Mouse (Mus musculus) ES-E14 (cell line): ENCODE data around the gene Klhl26.

Experiments
- ZC3H11A ChIP-seq: IDR thresholded peaks from 2 replicates; pipeline ENCODE4 v1.6.1; 2012; ENCODE audit warnings: low read depth, mild to moderate bottlenecking, inconsistent platforms, low read length, borderline replicate concordance
- ZNF384 ChIP-seq: IDR thresholded peaks from 2 replicates; pipeline ENCODE4 v1.6.1; 2012; ENCODE audit warnings: low read depth, low read length, inconsistent platforms

- no peak for TF ChIP-seq ZNF384
- no peak for TF ChIP-seq ZC3H11A
These were observed 16.2 kb downstream of the Klhl26 start for GRCm38 (mm10) chr8:70460606-70461005.
